Mouse (Mus musculus) CD4-positive helper T cell, adult 2 months (primary cell): ENCODE measurements around the gene Itsn1.

Experiments used
- DNase-seq: peaks from one replicate; pipeline ENCODE4 v3.0.0-alpha.2; 2012; ENCODE audit warnings: low read depth, missing footprints, low spot score

Itsn1 gene

GRCm38 (mm10) chr16:91938141-91938540, 209.1 kb downstream of the Itsn1 start:
- no peak for DNase-seq

- DNase-seq = no peak
These were observed 211.6 kb downstream of the Itsn1 start for GRCm38 (mm10) chr16:91940726-91941125.

DNA sequence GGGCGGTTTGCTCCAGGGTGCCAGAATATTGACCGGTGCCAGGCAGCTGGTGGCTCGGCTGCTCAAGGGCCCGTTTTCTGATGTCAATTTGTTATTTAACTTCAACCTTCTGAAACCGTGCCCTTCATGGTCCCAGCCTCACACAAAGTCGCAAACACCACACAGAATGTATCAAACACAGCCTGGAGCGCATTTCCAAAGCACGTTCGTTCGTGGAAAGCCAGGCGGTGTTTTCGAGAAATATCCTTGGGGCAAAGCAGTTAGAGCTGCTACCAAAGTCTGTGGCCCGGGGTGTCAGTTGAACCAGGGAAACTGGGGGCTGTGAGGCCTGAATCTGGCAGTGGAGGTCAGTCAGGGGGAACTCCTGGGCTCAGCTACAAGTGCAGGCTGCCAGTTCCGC, 213.1 kb downstream of the Itsn1 start:
- no peak for DNase-seq

- no peak for DNase-seq
These were observed 217.2 kb downstream of the Itsn1 start for GRCm38 (mm10) chr16:91946261-91946660.

GRCm38 (mm10) chr16:91947093-91947492, 218.0 kb downstream of the Itsn1 start:
- DNase-seq = no peak

DNA sequence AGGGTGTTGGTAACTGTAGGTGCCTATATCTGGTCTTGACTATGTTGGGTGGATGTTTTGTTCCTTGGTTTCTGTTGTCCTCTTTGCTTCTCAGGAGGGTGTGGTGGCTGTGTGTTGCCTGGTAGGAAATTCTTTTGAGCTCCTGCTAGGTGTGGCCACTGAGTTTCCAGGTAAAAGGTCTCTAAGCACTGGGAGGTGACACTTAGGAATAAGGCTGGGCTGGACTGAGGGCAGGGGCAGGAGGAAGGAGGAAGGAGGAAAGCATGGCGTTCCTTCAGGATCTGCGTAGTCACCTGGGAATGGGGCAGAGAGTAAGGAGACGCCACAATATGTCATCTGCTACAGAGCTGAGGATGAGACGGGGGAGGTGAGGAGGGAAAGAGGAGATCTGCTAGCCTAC, 224.9 kb downstream of the Itsn1 start:
- no peak for DNase-seq

DNA sequence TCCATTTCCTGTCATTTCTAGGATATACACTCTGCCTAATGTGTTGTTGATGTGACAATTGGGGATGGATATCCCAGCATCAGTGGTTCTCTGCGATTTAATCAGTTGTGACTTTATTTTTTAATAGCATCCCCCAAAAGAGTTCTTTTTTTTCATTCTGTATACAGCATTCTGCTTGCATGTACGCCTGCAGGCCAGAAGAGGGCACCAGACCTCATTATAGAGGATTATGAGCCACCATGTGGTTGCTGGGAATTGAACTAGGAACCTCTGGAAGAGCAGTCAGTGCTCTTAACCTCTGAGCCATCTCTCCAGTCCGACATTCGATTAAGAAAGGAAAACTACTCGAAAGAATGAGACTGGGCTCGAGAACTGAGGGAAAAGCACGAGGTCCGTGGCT, 225.7 kb downstream of the Itsn1 start:
- no peak for DNase-seq

GRCm38 (mm10) chr16:91962204-91962893, 233.3 kb downstream of the Itsn1 start:
- DNase-seq = peak; percentile 52

DNA sequence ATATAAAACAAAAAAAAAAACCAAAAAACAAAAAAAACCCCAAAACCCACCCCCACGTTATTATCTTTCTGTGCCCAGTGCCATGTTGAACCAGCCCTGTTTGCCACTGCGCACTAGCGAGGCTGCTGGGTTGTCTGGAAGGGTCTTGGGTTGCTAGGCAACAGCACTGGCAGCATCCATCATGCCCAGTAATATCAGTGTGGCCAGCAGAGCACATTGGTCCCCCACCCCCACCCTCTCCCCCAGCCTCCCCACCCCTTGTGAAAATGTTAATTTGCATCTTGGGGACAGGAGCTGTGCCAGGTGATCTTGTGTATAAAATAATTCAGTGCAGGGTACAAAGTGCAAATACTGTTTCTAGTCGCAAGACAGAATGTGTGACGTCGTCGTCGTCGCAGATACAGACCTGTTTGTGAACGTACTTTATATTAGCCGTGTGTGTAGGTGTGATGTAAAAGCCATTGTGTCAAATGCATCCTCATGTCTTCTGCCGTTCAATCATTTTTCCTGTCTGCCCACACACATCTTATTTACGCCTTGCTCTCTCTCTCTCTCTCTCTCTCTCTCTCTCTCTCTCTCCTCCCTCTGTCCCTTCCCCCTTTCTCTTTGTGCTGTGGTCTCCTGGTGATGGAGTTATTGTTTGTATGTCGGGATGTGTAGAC, 233.9 kb downstream of the Itsn1 start:
- DNase-seq = peak; percentile 67

DNA sequence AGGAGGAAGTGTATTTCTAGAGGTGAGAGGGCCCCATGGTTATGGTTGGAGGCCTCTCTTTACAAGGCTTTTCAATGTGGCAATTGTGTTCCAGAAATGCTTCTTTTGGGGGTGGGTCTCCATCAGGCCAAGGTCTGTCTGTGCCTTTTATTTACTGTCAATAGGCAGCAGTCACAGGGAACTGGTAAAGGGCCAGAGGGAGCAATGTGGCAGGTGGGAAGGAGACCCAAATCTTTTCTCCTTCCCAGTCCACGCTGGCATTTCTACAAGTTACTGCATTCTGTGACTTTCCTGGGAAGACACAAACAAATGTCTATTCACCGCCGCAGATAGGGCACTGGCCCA, 234.4 kb downstream of the Itsn1 start:
- no peak for DNase-seq

GRCm38 (mm10) chr16:91964308-91965178, 235.5 kb downstream of the Itsn1 start:
- peak; percentile 76 for DNase-seq

GRCm38 (mm10) chr16:91968725-91969124, 239.6 kb downstream of the Itsn1 start:
- no peak for DNase-seq

- no peak for DNase-seq
These were observed 240.5 kb downstream of the Itsn1 start for GRCm38 (mm10) chr16:91969516-91970031.
